Mouse (Mus musculus): ENCODE measurements at regions not wholly inside any gene's neighbourhood (a gene's known extent, or its start where the extent isn't known, plus 50 kb on each side); places are given as distances from the start of the nearest gene placed in this dataset.
A peak's percentile ranks its signal among the peaks of the same experiment; 100 is the strongest.

- DNase-seq (ENCODE audit: low spot score) (no peak), ATAC-seq (ENCODE audit: low read depth) (no peak)
- Histone ChIP-seq H3K4me2 (ENCODE audit: low read depth, low read length) (no peak overlapping the region), H3K9me3 (ENCODE audit: control insufficient read depth, low read length) (no peaks in the 10 kb centered on the region), H3K27ac (replicated peaks; ENCODE audit: low read depth, low read length) (no peak overlapping the region), H3K4me1 (ENCODE audit: control insufficient read depth, insufficient read depth, low read length) (no peaks in the 10 kb centered on the region), H3K9ac (ENCODE audit: low read depth, low read length) (no peak overlapping the region), H3K27me3 (replicated peaks; ENCODE audit: control insufficient read depth, insufficient read depth, low read length) (no peaks in the 10 kb centered on the region), H3K4me3 (ENCODE audit: low read depth, low read length) (no peak overlapping the region), H3K36me3 (ENCODE audit: control insufficient read depth, insufficient read depth, low read length) (no peaks in the 10 kb centered on the region)
Measured at GRCm38 (mm10) chr7:58557535-58557934, 98.4 kb upstream of the Atp10a start.

GRCm38 (mm10) chr7:58568807-58569206 lies 87.2 kb upstream of the Atp10a start:
- Histone ChIP-seq H3K27me3 (replicated peaks; ENCODE audit: control insufficient read depth, insufficient read depth, low read length) (no peaks in the 10 kb centered on the region), H3K4me2 (ENCODE audit: low read depth, low read length) (no peak overlapping the region), H3K27ac (replicated peaks; ENCODE audit: low read depth, low read length) (no peak overlapping the region), H3K36me3 (ENCODE audit: control insufficient read depth, insufficient read depth, low read length) (no peaks in the 10 kb centered on the region), H3K4me3 (ENCODE audit: low read depth, low read length) (no peak overlapping the region), H3K4me1 (ENCODE audit: control insufficient read depth, insufficient read depth, low read length) (no peaks in the 10 kb centered on the region), H3K9ac (ENCODE audit: low read depth, low read length) (no peak overlapping the region), H3K9me3 (ENCODE audit: control insufficient read depth, low read length) (no peaks in the 10 kb centered on the region)
- 41% methylated on average over 2 of the region's 2 CpGs for WGBS
- ATAC-seq (ENCODE audit: low read depth) (no peak), DNase-seq (ENCODE audit: low spot score) (no peak)

GRCm38 (mm10) chr7:58584241-58584820 lies 71.6 kb upstream of the Atp10a start:
- no peak for ATAC-seq (ENCODE audit: low read depth)
- WGBS, result 20% methylated on average over 4 of the region's 4 CpGs
- H3K36me3 ChIP-seq (ENCODE audit: control insufficient read depth, insufficient read depth, low read length), result no peaks in the 10 kb centered on the region

GRCm38 (mm10) chr7:58585626-58586256 lies 70.2 kb upstream of the Atp10a start:
- WGBS, result 59% methylated on average over 3 of the region's 3 CpGs
- H3K4me3 ChIP-seq (ENCODE audit: low read depth, low read length), result no peak overlapping the region
- no peaks in the 10 kb centered on the region for H3K9me3 ChIP-seq (ENCODE audit: control insufficient read depth, low read length)
- no peak overlapping the region for H3K27ac ChIP-seq (replicated peaks; ENCODE audit: low read depth, low read length)
- DNase-seq (ENCODE audit: low spot score) (peak; percentile 3), ATAC-seq (ENCODE audit: low read depth) (no peak)
- H3K27me3 ChIP-seq (replicated peaks; ENCODE audit: control insufficient read depth, insufficient read depth, low read length), result no peaks in the 10 kb centered on the region
- H3K4me1 ChIP-seq (ENCODE audit: control insufficient read depth, insufficient read depth, low read length), result no peaks in the 10 kb centered on the region
- H3K4me2 ChIP-seq (ENCODE audit: low read depth, low read length), result no peak overlapping the region
- no peaks in the 10 kb centered on the region for H3K36me3 ChIP-seq (ENCODE audit: control insufficient read depth, insufficient read depth, low read length)
- H3K9ac ChIP-seq (ENCODE audit: low read depth, low read length), result no peak overlapping the region

More at GRCm38 (mm10) chr7:58584241-58584820, 71.6 kb upstream of the Atp10a start:
- no peak overlapping the region for H3K9ac ChIP-seq (ENCODE audit: low read depth, low read length)
- no peak overlapping the region for H3K4me2 ChIP-seq (ENCODE audit: low read depth, low read length)
- H3K4me1 ChIP-seq (ENCODE audit: control insufficient read depth, insufficient read depth, low read length), result no peaks in the 10 kb centered on the region
- H3K4me3 ChIP-seq (ENCODE audit: low read depth, low read length), result no peak overlapping the region
- no peaks in the 10 kb centered on the region for H3K27me3 ChIP-seq (replicated peaks; ENCODE audit: control insufficient read depth, insufficient read depth, low read length)
- peak; percentile 54 for DNase-seq (ENCODE audit: low spot score)
- no peak overlapping the region for H3K27ac ChIP-seq (replicated peaks; ENCODE audit: low read depth, low read length)
- H3K9me3 ChIP-seq (ENCODE audit: control insufficient read depth, low read length), result no peaks in the 10 kb centered on the region

GRCm38 (mm10) chr7:58595951-58596350 lies 60.0 kb upstream of the Atp10a start:
- H3K36me3 ChIP-seq (ENCODE audit: control insufficient read depth, insufficient read depth, low read length), result no peaks in the 10 kb centered on the region
- no peaks in the 10 kb centered on the region for H3K27me3 ChIP-seq (replicated peaks; ENCODE audit: control insufficient read depth, insufficient read depth, low read length)
- no peak overlapping the region for H3K4me3 ChIP-seq (ENCODE audit: low read depth, low read length)
- no peak overlapping the region for H3K4me2 ChIP-seq (ENCODE audit: low read depth, low read length)
- DNase-seq (ENCODE audit: low spot score), result no peak
- no peaks in the 10 kb centered on the region for H3K9me3 ChIP-seq (ENCODE audit: control insufficient read depth, low read length)
- ATAC-seq (ENCODE audit: low read depth), result no peak
- no peak overlapping the region for H3K27ac ChIP-seq (replicated peaks; ENCODE audit: low read depth, low read length)
- WGBS, result 60% methylated on average over 1 of the region's 1 CpGs
- no peaks in the 10 kb centered on the region for H3K4me1 ChIP-seq (ENCODE audit: control insufficient read depth, insufficient read depth, low read length)
- H3K9ac ChIP-seq (ENCODE audit: low read depth, low read length), result no peak overlapping the region

Measured in embryonic facial prominence, embryonic 14.5 days (tissue).